Mouse (Mus musculus): ENCODE data around the gene Rgs3.

- TF ChIP-seq CTCF (IDR thresholded peaks at IDR 0.05; ENCODE audit: borderline replicate concordance, extremely low read depth, insufficient read depth, insufficient read length) (peak; percentile 10; the same call in 1 of the 2 replicates), POLR2A (IDR thresholded peaks at IDR 0.05; ENCODE audit: borderline replicate concordance, extremely low read depth, insufficient read depth, insufficient read length, poor library complexity, severe bottlenecking) (peak; percentile 43; the same call in 1 of the 2 replicates)
Measured at GRCm38 (mm10) chr4:62583265-62584092, 23.8 kb downstream of the Rgs3 start.

Measured in brain, embryonic 14.5 days (tissue).